Mouse (Mus musculus) midbrain, embryonic 12.5 days (tissue): ENCODE results near the gene Arhgef40. TPM values are rescaled to one million over a fixed set of nuclear protein-coding genes. Genes with fewer than 3 reads are reported as not detected.
A peak's percentile ranks its signal among the peaks of the same experiment; 100 is the strongest.
"Not testable (repeated sequence)": the region's sequence is repeated elsewhere in the genome, so short reads cannot be mapped to it uniquely, and the experiment has no call there.

Experiments used
- ATAC-seq: fragments of 200-750 bp; cut with Nextera tagmentation; 2 replicates; pipeline ENCODE4 v1.8.0; 2017; ENCODE audit warnings: low read depth, moderate TSS enrichment, moderate library complexity; ENCODE audit not compliant: low FRiP score
- H3K27ac ChIP-seq: fragments of 300-500 bp; sonication (generic); replicated peaks from 2 replicates; pipeline ENCODE4 v1.5.1; 2016; ENCODE audit warnings: mild to moderate bottlenecking
- H3K27me3 ChIP-seq: fragments of 300-500 bp; sonication (generic); 2 replicates; pipeline ENCODE4 v1.6.1; 2016; ENCODE audit warnings: mild to moderate bottlenecking
- H3K36me3 ChIP-seq: fragments of 300-500 bp; sonication (generic); 2 replicates; pipeline ENCODE4 v1.6.1; 2016
- H3K4me1 ChIP-seq: fragments of 300-500 bp; sonication (generic); 2 replicates; pipeline ENCODE4 v1.6.1; 2016
- H3K4me2 ChIP-seq: fragments of 300-500 bp; sonication (generic); replicated peaks from 2 replicates; pipeline ENCODE4 v1.6.1; 2016; ENCODE audit warnings: mild to moderate bottlenecking, moderate library complexity
- H3K4me3 ChIP-seq: fragments of 300-500 bp; sonication (generic); 2 replicates; pipeline ENCODE4 v1.5.1; 2016; ENCODE audit warnings: mild to moderate bottlenecking
- H3K9ac ChIP-seq: fragments of 300-500 bp; sonication (generic); replicated peaks from 2 replicates; pipeline ENCODE4 v1.6.1; 2016; ENCODE audit warnings: mild to moderate bottlenecking, moderate library complexity
- H3K9me3 ChIP-seq: fragments of 300-500 bp; sonication (generic); 2 replicates; pipeline ENCODE4 v1.6.1; 2016; ENCODE audit warnings: mild to moderate bottlenecking
- WGBS: fragments of 180-500 bp; shearing (Covaris S2); methylation state at CpG from one replicate; pipeline ENCODE4 v1.1.7; 2016; 5-methylcytosine and 5-hydroxymethylcytosine counted together
- polyA plus RNA-seq: library from polyadenylated mRNA; unstranded; fragments of >200 nt; fragmentation: Nextera tagmentation; extraction: Ambion mirVana; gene quantifications from 2 replicates; pipeline ENCODE4 v1.2.1, GENCODE M21; 2016

Arhgef40 gene
- polyA plus RNA-seq, 1 experiment from 2014 or later, result 122 TPM

DNA sequence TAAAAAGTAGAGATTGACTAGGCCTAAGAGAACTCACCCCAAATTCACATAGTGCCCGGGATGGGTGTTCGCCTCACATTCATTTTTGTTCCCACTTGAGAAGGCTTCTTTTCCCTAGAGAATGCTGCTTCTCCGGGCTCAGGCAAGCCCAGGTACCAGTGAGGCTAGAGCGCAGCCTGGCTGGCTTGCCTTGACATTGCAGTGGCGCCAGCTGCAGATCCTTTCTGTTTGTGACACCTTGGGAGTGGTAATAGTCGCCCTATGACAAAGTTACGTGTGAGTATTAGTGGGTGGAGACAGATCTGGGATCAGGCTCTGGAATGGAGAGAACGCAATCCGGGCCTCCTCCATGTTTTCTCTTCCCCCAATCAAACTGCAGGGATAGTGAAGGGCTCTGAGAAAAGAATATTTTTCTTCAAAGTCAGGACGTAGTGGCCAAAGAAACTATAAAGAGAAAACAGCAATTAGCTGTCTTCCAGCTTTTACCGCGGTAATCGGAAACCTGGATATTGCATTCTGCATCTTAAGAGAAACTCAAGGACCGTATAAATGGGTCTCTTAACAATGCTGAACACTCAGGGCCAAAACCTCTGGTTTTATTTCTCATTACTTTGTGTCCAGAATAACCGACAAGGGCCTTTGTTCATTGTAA lies 36.1 kb downstream of the Arhgef40 start, which contains the start of gene Zfp219:
Zfp219 (minus strand) TSS at position 248 of the 652 bp plus-strand sequence.
- peak within 1 kb of the TSS; percentile 59 for H3K4me3 ChIP-seq
- peak; percentile 48 for ATAC-seq
- H3K4me1 ChIP-seq, result peaks cover 56% of the 10 kb centered on the region
- no peaks in the 10 kb centered on the region for H3K27me3 ChIP-seq
- H3K4me2 ChIP-seq, result peak within 1 kb of the TSS; percentile 56
- WGBS, result 8% methylated on average over 15 of the region's 15 CpGs
- H3K9ac ChIP-seq, result peak within 1 kb of the TSS; percentile 78
- no peaks in the 10 kb centered on the region for H3K36me3 ChIP-seq
- peak within 1 kb of the TSS; percentile 98 for H3K27ac ChIP-seq
- H3K9me3 ChIP-seq, result no peaks in the 10 kb centered on the region

DNA sequence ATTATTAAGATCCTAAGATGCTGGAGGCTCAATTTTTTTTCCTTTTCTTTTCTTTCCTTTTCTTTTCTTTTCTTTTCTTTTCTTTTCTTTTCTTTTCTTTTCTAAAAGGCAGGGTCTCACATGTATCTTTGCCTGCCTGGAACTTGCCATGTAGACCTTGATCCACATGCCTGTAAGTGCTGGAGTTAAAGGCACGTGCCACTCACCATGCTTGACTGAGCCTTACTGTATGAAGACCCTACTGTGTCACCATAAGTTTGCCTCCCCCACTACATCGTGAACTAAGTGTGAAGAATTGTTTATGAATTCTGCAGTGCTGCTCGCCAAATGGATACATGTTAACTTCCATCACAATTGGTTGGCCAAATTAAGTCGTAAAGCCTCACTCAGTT lies 36.6 kb downstream of the Arhgef40 start:
- Histone ChIP-seq H3K4me3 (no peak overlapping the region), H3K4me2 (peak overlapping the region; percentile 56; the same call in 1 of the 2 replicates), H3K36me3 (no peaks in the 10 kb centered on the region), H3K4me1 (peaks cover 51% of the 10 kb centered on the region), H3K9me3 (no peaks in the 10 kb centered on the region), H3K27me3 (no peaks in the 10 kb centered on the region), H3K9ac (no peak overlapping the region), H3K27ac (peak overlapping the region; percentile 98)
- no peak for ATAC-seq
- 78% methylated on average over 4 of the region's 4 CpGs for WGBS

DNA sequence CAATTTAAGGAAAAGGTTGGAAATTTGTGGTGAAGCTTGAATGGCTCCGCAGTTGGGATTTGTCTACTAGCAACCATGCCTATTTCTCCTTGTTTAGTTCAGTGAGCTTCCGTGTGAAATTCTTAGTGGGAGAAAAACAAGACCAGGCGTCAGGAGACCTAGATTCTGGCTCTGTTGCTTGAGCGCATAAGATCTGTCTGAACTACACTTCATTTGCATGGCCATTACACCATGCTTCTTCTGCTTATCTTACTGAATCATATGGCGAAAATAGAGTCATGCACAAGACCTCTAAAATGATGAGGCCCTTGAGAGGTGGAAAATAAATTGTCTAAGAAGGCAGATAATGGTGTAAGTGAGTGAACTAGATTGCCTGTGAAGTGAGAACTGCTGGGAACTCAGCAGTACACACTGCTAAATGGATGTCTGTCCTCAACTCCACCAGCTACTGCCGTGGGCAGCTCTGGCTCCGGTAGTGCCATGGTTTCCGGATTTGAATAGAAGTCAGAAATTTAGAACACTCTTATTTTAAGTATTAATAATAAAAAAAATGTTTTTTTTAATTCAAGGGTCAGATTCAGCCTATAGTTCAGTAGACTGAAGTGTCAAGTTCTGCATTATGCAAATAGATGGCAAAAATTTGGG lies 37.2 kb downstream of the Arhgef40 start:
- Histone ChIP-seq H3K9ac (no peak overlapping the region), H3K4me1 (peaks cover 46% of the 10 kb centered on the region), H3K27me3 (no peaks in the 10 kb centered on the region), H3K9me3 (no peaks in the 10 kb centered on the region), H3K36me3 (no peaks in the 10 kb centered on the region), H3K27ac (no peak overlapping the region), H3K4me2 (no peak overlapping the region), H3K4me3 (no peak overlapping the region)
- 90% methylated on average over 8 of the region's 8 CpGs for WGBS
- no peak for ATAC-seq

DNA sequence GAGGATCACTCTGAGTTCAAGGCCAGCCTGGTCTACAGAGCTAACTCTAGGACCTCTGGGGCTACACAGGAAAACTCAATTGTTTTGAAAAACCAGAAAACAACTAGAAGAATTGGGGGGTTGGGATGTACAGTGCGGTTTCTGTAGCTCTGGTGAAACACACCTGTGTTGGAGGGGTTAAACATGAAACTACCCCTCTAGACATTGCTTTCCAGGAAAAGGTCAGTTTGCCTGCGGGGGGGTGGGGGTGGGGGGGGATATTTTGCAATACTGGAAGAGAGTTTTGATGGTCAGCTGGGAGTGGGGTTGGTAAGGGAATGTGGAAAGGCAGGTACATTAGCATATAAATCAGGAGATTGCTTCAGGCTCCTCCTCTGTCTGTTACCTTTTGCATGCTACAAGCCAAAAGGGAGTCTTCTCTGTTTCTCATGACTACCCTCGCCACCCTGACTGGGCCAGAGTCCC lies 37.8 kb downstream of the Arhgef40 start:
- Histone ChIP-seq H3K27me3 (no peaks in the 10 kb centered on the region), H3K9me3 (no peaks in the 10 kb centered on the region), H3K4me1 (peaks cover 40% of the 10 kb centered on the region), H3K4me3 (no peak overlapping the region), H3K36me3 (no peaks in the 10 kb centered on the region), H3K27ac (0 out of 2 replicates have a peak overlapping the region, but pooled peaks have one; percentile 68), H3K4me2 (peak overlapping the region; percentile 41; the same call in 1 of the 2 replicates), H3K9ac (no peak overlapping the region)
- WGBS, result 58% methylated on average over 3 of the region's 3 CpGs
- no peak for ATAC-seq

DNA sequence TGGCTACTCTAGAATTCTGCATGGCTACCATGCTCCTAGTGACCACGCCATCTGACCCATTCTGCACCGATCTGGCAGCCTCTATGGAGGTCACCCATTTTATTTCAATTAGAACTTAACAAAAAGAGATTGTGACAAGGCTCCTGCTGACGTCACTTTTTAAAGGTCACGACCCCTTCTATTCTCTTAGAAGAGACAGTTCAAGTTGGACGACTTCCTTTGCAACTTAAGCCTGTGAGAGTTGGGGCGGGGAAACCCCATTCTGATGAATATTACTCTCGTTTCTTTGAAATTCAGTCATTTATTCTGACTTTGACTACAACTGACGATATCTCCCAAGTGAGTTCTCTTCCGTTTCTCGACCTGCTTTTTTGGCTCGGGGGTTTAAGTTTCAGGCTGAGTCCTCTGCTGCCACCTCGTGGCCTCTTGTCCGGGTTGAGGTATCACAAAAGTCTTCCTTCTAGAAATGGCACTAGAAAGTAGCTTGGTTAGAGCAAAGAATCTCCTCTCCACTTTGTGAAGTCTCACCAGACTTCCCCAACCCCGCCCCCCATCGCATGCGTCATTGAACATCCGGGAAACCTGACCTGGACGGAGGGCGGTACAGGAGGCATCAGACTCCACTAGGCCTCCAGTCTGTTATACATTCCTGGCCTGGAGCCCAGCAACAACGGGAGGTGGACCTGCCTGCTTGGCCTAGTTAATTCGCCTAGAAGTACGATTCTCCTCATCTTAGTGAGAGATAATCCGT lies 38.4 kb downstream of the Arhgef40 start:
- Histone ChIP-seq H3K9ac (no peak overlapping the region; the same call in 1 of the 2 replicates), H3K36me3 (no peaks in the 10 kb centered on the region), H3K4me3 (peak overlapping the region; percentile 16), H3K4me1 (peaks cover 37% of the 10 kb centered on the region), H3K4me2 (peak overlapping the region; percentile 41), H3K27me3 (no peaks in the 10 kb centered on the region), H3K9me3 (no peaks in the 10 kb centered on the region), H3K27ac (peak overlapping the region; percentile 68)
- ATAC-seq, result peak; percentile 17; the same call in 1 of the 2 replicates
- 2% methylated on average over 23 of the region's 23 CpGs for WGBS

DNA sequence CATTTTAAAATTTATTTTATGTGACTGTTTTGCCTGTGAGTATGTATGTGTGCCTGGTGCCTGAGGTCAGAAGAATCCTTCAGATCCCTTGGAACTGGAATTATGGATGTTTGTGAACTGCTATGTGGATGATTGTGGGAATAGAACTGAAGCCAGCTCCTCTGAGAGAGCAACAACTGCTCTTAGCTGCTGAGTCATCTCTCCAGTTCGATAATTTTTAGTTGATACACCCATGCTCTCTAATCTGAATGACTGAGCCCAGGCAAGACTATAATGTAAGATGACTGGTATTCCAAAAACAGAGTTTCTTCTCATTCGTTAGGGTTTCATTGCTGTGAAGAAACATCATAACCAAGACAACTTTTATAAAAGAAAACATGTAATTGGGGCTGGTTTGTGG lies 39.6 kb downstream of the Arhgef40 start:
- Histone ChIP-seq H3K27ac (no peak overlapping the region), H3K36me3 (no peaks in the 10 kb centered on the region), H3K4me1 (peaks cover 24% of the 10 kb centered on the region), H3K4me3 (no peak overlapping the region), H3K9ac (no peak overlapping the region), H3K9me3 (no peaks in the 10 kb centered on the region), H3K4me2 (no peak overlapping the region), H3K27me3 (no peaks in the 10 kb centered on the region)
- 94% methylated on average over 2 of the region's 2 CpGs for WGBS
- ATAC-seq, result no peak

DNA sequence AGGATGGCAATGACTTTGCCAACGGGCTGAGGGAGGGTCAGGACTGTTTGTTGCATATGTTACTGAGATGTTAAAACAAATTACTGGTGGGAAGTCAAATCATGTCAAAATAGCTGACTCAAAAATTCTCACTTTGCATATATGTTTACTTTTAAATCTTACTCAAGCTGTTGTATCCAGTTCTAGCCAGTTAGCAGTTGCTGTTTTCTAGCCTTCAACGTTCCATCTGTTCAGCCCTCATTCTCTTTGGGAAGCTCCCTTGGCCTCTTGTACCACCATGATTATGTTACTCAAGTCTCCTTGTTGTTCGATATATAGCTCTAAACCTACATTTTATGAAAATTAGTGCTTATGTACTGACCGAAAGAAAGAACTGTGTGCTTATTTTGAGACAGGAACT lies 41.8 kb downstream of the Arhgef40 start:
- H3K36me3 ChIP-seq, result no peaks in the 10 kb centered on the region
- H3K27ac ChIP-seq, result no peak overlapping the region
- 91% methylated on average over 4 of the region's 4 CpGs for WGBS
- ATAC-seq, result no peak
- no peak overlapping the region for H3K9ac ChIP-seq
- no peaks in the 10 kb centered on the region for H3K9me3 ChIP-seq
- H3K4me3 ChIP-seq, result no peak overlapping the region
- H3K4me2 ChIP-seq, result no peak overlapping the region
- H3K27me3 ChIP-seq, result no peaks in the 10 kb centered on the region
- H3K4me1 ChIP-seq, result peaks cover 17% of the 10 kb centered on the region

DNA sequence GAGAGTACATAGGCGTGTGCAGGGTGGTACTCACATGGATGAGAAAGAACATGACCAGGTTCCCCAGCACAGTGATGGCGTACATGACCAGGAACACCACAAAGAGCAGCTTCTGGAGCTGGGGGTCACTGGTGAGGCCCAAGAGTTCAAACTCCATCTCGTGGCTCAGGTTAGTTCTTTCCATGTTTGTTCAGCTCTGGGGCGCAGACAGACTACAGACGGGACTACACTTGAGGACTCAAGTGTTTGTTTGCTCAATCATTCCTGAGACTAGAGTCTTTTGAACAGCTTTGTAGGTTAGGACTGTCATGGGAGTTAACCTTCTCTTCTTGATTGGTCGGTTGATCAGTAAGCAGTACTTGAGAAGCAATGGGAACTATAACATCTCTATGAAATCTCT lies 51.4 kb downstream of the Arhgef40 start:
- no peak overlapping the region for H3K4me2 ChIP-seq
- no peaks in the 10 kb centered on the region for H3K36me3 ChIP-seq
- no peaks in the 10 kb centered on the region for H3K27me3 ChIP-seq
- H3K4me3 ChIP-seq, result no peak overlapping the region
- no peaks in the 10 kb centered on the region for H3K4me1 ChIP-seq
- no peak for ATAC-seq
- no peaks in the 10 kb centered on the region for H3K9me3 ChIP-seq
- no peak overlapping the region for H3K9ac ChIP-seq
- WGBS, result 88% methylated on average over 6 of the region's 6 CpGs
- no peak overlapping the region for H3K27ac ChIP-seq

DNA sequence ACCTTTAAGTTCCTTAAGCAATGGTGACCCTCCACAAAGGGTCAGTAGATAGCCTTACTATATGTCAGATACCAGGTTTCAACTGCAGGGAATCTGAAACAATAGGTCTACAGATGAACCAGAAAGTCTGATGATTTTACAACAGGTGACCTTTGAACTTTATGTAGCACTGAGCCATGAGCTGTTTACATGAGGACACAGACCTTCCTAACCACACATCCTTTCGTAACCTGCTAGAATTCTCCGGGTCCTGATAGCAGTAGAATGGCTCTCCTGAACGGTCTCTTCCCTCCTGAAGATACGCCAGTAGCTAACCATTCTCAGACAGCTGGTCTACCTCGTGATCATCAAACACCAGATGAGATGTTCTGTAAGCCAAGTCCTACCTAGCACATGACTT lies 54.8 kb downstream of the Arhgef40 start:
- Histone ChIP-seq H3K9ac (no peak overlapping the region), H3K27me3 (no peaks in the 10 kb centered on the region), H3K9me3 (no peaks in the 10 kb centered on the region), H3K36me3 (no peaks in the 10 kb centered on the region), H3K4me2 (no peak overlapping the region), H3K4me1 (no peaks in the 10 kb centered on the region), H3K27ac (no peak overlapping the region), H3K4me3 (no peak overlapping the region)
- no peak for ATAC-seq
- 92% methylated on average over 5 of the region's 5 CpGs for WGBS

DNA sequence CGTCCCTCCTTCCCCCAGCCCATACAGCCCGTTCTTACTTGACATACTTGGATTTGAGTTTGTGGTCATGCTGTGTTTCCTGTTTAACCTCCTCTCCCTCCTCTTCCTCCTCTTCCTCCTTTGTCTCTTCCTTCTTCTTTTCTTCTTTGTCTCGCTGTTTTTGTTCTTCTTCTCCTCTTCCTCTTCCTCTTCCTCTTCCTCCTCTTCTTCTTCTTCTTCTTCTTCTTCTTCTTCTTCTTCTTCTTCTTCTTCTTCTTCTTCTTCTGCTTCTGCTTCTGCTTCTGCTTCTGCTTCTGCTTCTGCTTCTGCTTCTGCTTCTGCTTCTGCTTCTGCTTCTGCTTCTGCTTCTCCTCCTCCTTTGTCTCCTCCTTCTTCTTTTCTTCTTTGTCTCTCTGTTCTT lies 57.8 kb downstream of the Arhgef40 start, which contains the start of gene Olfr221:
Olfr221 (minus strand) TSS at position 101 of the 400 bp plus-strand sequence.
- H3K27ac ChIP-seq, H3K9ac ChIP-seq, ATAC-seq, H3K4me3 ChIP-seq, H3K9me3 ChIP-seq, H3K36me3 ChIP-seq, H3K4me2 ChIP-seq, H3K27me3 ChIP-seq: not testable (repeated sequence)
- H3K4me1 ChIP-seq, result peaks cover 15% of the 10 kb centered on the region
- 67% methylated on average over 3 of the region's 3 CpGs for WGBS

DNA sequence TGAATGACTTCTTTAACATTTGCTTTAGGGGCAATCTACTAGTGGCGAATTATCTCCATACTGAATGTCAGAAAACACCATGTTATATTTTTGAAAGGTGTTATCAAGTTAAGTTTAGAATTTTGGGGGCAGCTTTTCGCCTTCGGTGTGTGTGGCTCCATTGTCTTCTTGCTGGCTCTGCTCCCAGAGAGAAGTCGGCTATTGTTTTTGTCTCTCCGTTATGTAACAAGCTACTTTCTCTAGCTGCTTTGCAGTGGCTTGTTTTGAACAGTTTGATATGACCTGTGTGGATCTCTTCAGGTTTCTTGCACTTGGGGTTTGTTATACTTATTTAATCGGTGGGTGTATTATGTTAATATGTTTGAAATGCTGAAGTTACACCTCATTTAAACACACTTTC lies 58.9 kb downstream of the Arhgef40 start:
- 75% methylated on average over 6 of the region's 6 CpGs for WGBS
- Histone ChIP-seq H3K4me3 (no peak overlapping the region), H3K27me3 (no peaks in the 10 kb centered on the region), H3K4me2 (no peak overlapping the region), H3K4me1 (peaks cover 15% of the 10 kb centered on the region), H3K27ac (no peak overlapping the region), H3K9ac (no peak overlapping the region), H3K36me3 (no peaks in the 10 kb centered on the region), H3K9me3 (no peaks in the 10 kb centered on the region)
- ATAC-seq, result no peak
